Mouse (Mus musculus): Measurements from ENCODE around the gene Stk40.

- no peak for TF ChIP-seq CTCF (IDR thresholded peaks at IDR 0.05; ENCODE audit: borderline replicate concordance, insufficient read depth, low read depth, low read length)
- TF ChIP-seq POLR2A (IDR thresholded peaks at IDR 0.05; ENCODE audit: borderline replicate concordance, insufficient read depth, low read length): no peak
Observed at GRCm38 (mm10) chr4:126090101-126090847, 13.5 kb upstream of the Stk40 start.
